Mouse (Mus musculus): ENCODE measurements around the gene Nckap5. TPM values are rescaled to one million over a fixed set of nuclear protein-coding genes. Genes with fewer than 3 reads are reported as not detected.

The Nckap5 gene
- total RNA-seq, 2 experiments from 2014 or later: not detected

DNA sequence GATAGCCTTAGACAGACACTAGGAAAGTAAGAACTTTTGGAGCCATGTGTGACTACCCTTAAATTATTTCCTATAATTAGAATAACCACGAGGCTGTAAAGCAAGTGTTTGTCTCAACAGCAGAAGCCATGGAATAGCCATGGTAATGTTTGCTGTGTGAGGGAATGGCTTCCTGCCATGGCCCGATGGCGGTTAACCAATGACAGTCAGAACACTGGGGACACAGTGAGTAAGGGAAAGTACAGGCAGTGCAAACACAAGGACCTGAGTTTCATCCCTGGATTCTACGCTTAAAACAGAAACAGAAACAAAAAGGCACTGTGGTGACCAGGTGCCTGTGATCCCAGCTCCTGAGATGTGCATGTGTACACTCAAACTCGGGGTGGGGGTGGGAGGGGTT is 419.2 kb downstream of the Nckap5 start:
- ATAC-seq (replicated peaks; ENCODE audit: poor library complexity, severe bottlenecking): no peak

- peak; percentile 65 for ATAC-seq (replicated peaks; ENCODE audit: poor library complexity, severe bottlenecking)
Observed at GRCm38 (mm10) chr1:126407886-126408285, 422.7 kb downstream of the Nckap5 start.

GRCm38 (mm10) chr1:126405543-126405942 is 425.1 kb downstream of the Nckap5 start:
- no peak for ATAC-seq (replicated peaks; ENCODE audit: poor library complexity, severe bottlenecking)

- ATAC-seq (replicated peaks; ENCODE audit: poor library complexity, severe bottlenecking): no peak
Observed at GRCm38 (mm10) chr1:126403970-126404369, 426.6 kb downstream of the Nckap5 start.

GRCm38 (mm10) chr1:126391204-126391603 is 439.4 kb downstream of the Nckap5 start:
- no peak for ATAC-seq (replicated peaks; ENCODE audit: poor library complexity, severe bottlenecking)

- no peak for ATAC-seq (replicated peaks; ENCODE audit: poor library complexity, severe bottlenecking)
Observed at GRCm38 (mm10) chr1:126377339-126377980, 453.1 kb downstream of the Nckap5 start.

- ATAC-seq (replicated peaks; ENCODE audit: poor library complexity, severe bottlenecking): no peak
Observed at GRCm38 (mm10) chr1:126366736-126367135, 463.9 kb downstream of the Nckap5 start.

- ATAC-seq (replicated peaks; ENCODE audit: poor library complexity, severe bottlenecking): no peak
Observed at GRCm38 (mm10) chr1:126364556-126364955, 466.0 kb downstream of the Nckap5 start.

GRCm38 (mm10) chr1:126360531-126361220 is 469.9 kb downstream of the Nckap5 start:
- ATAC-seq (replicated peaks; ENCODE audit: poor library complexity, severe bottlenecking): no peak

GRCm38 (mm10) chr1:126360111-126360510 is 470.5 kb downstream of the Nckap5 start:
- no peak for ATAC-seq (replicated peaks; ENCODE audit: poor library complexity, severe bottlenecking)

DNA sequence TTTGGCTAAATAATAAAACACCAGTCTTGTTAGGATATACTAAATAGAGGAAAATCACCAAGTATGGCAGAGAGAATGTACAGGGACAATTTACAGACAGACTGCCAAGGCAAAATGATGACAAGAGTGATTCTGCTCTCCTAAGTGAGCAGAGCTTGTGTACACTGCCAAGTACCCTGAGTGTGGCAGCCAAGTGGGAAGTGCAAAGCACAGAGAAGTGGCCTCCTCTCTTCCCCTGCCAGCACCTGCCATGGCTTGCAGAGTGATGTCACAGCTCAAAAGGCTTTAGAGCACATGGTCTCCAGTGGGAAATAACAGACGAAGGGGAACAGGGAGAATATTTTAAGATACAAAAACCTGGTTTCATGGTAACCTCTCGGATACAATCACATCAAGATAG is 488.8 kb downstream of the Nckap5 start:
- no peak for ATAC-seq (replicated peaks; ENCODE audit: poor library complexity, severe bottlenecking)

- ATAC-seq (replicated peaks; ENCODE audit: poor library complexity, severe bottlenecking): no peak
Observed at GRCm38 (mm10) chr1:126339250-126339649, 491.3 kb downstream of the Nckap5 start.

GRCm38 (mm10) chr1:126334202-126334601 is 496.4 kb downstream of the Nckap5 start:
- no peak for ATAC-seq (replicated peaks; ENCODE audit: poor library complexity, severe bottlenecking)

DNA sequence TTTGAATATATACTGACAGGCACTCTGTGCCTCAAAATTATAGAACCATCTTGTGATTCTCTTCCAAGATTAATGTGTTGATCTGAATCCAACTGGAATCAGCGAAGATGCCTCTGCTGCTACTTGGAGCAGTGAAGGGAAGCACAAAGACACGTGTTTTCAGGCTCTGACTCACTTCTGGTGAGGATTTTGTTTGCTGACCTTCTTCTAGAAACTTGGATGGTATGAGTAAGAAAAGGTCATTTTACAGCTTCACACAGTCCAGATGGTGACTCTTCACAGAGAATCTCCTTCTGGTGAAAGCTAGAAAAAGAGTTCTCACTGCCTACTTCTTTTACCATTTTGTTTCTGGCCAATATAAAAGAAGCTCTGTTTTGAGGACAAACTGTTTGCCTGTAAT is 498.6 kb downstream of the Nckap5 start:
- ATAC-seq (replicated peaks; ENCODE audit: poor library complexity, severe bottlenecking): no peak

DNA sequence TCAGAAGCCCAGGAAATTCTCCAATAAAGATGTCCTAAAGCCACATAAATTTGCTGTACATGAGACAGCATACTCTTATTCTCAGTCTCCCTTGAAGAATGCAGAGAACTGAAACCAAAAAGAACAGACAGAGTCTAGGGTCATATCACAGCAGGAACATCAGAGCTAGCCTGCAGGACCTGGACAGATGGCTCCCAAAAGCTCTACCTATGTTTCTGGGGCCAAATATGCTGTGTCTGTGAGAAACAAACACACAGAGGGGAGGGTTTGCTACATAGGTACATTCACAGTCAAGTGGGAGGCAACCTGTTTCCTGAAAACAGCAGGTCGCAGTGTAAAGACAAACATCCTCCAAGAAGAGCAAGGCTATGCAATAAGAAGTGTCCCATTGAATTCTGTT is 509.9 kb downstream of the Nckap5 start:
- ATAC-seq (replicated peaks; ENCODE audit: poor library complexity, severe bottlenecking): no peak

GRCm38 (mm10) chr1:126317874-126318607 is 512.6 kb downstream of the Nckap5 start:
- no peak for ATAC-seq (replicated peaks; ENCODE audit: poor library complexity, severe bottlenecking)

GRCm38 (mm10) chr1:126317345-126317744 is 513.3 kb downstream of the Nckap5 start:
- no peak for ATAC-seq (replicated peaks; ENCODE audit: poor library complexity, severe bottlenecking)

- no peak for ATAC-seq (replicated peaks; ENCODE audit: poor library complexity, severe bottlenecking)
Observed at GRCm38 (mm10) chr1:126316866-126317265, 513.7 kb downstream of the Nckap5 start.

GRCm38 (mm10) chr1:126301129-126301528 is 529.5 kb downstream of the Nckap5 start:
- ATAC-seq (replicated peaks; ENCODE audit: poor library complexity, severe bottlenecking): no peak

DNA sequence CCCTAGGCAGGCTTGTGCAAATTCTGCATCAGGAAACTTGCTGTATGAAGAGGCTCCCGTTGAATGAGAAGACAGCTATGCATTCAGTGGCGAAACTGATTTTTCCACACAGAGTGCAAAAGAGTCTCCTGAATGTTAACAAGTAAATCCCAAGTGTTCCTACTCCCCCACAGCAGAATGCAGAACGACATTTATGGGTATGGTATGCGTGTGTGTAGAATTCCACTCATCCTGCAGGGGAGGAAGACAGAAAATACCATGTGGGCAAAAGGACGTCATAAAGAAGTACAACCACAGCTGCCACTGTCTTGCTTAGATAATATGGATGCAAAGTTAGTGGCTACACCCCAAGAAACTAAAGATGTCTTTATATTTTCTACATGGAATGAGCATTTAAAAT is 565.7 kb downstream of the Nckap5 start:
- ATAC-seq (replicated peaks; ENCODE audit: poor library complexity, severe bottlenecking): no peak

- no peak for ATAC-seq (replicated peaks; ENCODE audit: poor library complexity, severe bottlenecking)
Observed at GRCm38 (mm10) chr1:126254364-126254763, 576.2 kb downstream of the Nckap5 start.

Measured in granulocyte monocyte progenitor cell, adult 5-6 weeks (primary cell).